Mouse (Mus musculus) testis, adult 2 months (tissue): ENCODE data around the gene Atp6v1g2.

Experiments used
- CTCF ChIP-seq: fragments of 200-500 bp; IDR thresholded peaks from 2 replicates; pipeline ENCODE4 v1.5.1; 2012; ENCODE audit warnings: low read depth, mild to moderate bottlenecking, inconsistent platforms, low read length, moderate library complexity; ENCODE audit not compliant: control insufficient read depth, insufficient read depth, insufficient replicate concordance
- POLR2A ChIP-seq: fragments of 200-500 bp; IDR thresholded peaks from 2 replicates; pipeline ENCODE4 v1.6.1; 2012; ENCODE audit warnings: low read depth, mild to moderate bottlenecking, inconsistent platforms, low read length, moderate library complexity; ENCODE audit not compliant: control insufficient read depth

DNA sequence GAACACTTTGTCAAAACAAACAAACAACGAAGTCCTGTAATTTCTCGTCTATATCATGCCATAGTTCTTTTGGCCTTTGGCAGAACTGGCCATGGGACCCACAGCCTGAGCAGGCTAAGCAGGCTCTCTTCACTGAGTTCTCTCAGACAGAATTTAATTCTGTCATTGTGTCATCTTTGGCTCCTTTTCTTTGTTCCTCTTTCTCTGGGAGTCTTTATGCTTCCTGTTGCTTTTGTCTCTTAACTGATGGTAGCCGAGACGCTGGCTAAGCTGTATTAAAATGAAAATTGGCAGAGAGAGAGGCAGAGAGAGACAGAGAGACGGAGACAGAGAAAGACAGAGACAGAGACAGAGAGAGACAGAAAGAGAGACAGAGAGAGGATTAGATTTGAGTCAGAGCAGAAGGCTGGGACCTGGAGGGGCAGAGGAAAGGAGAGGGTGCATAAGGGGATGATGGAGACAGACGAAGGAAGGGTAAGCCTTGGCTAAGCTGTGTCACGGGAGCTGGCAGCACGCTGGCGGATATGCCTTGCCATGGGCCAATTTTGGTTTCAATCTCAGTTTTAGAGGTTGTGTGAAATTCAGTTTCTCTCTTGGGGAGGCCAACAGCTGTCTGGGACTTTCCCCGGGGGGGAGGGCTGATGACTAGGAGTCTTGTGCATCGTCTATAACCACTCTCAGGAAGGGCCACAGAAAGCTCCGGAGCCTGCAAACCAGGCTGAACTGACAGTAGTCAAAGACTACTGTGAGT is 23.5 kb upstream of the Atp6v1g2 start:
- TF ChIP-seq POLR2A = no peak
- no peak for TF ChIP-seq CTCF
